Mouse (Mus musculus) CH12.LX (cell line): Measurements from ENCODE around the gene 1110008L16Rik. TPM values are rescaled to one million over a fixed set of nuclear protein-coding genes. Genes with fewer than 3 reads are reported as not detected.
"Not testable (repeated sequence)": the region's sequence is repeated elsewhere in the genome, so short reads cannot be mapped to it uniquely, and the experiment has no call there.

Experiments used
- DNase-seq: peaks from one replicate; pipeline ENCODE4 v3.0.0-alpha.2; 2013; ENCODE audit errors: extremely low read depth
- H3K27ac ChIP-seq: 2 replicates; pipeline ENCODE4 v1.5.1; 2012; ENCODE audit warnings: low read depth, mild to moderate bottlenecking, control low read depth, moderate library complexity; ENCODE audit not compliant: insufficient read depth
- H3K27me3 ChIP-seq: replicated peaks from 2 replicates; pipeline ENCODE3; 2012; ENCODE audit warnings: inconsistent platforms
- H3K36me3 ChIP-seq, 2 experiments: replicated peaks in 1 of 2; 2 replicates each; pipeline versions ENCODE3 to v1.6.1; 2012; ENCODE audit warnings: inconsistent platforms in 1 of 2, low read length in 1 of 2, mild to moderate bottlenecking in 1 of 2, mixed read lengths in 1 of 2, moderate library complexity in 1 of 2; ENCODE audit not compliant: control insufficient read depth in 1 of 2, insufficient read depth in 1 of 2
- H3K4me1 ChIP-seq, 2 experiments: 2 replicates each; pipeline ENCODE4 v1.6.1; 2012; ENCODE audit warnings: inconsistent platforms in 1 of 2, moderate library complexity in 1 of 2; ENCODE audit not compliant: insufficient read depth in 2 of 2, control insufficient read depth in 1 of 2
- H3K4me2 ChIP-seq: 2 replicates; pipeline ENCODE4 v1.6.1; 2012; ENCODE audit warnings: low read depth, mild to moderate bottlenecking, control low read depth; ENCODE audit not compliant: poor library complexity, insufficient read depth, severe bottlenecking
- H3K4me3 ChIP-seq, 3 experiments: fragments of 150-350 bp in 1 of 3; sonication (generic) in 1 of 3; replicated peaks in 1 of 3; 2 replicates each; pipeline versions ENCODE3 to v1.5.1; 2011 to 2012; ENCODE audit warnings: low read depth in 2 of 3, low read length in 2 of 3, mild to moderate bottlenecking in 2 of 3, moderate library complexity in 2 of 3, control low read depth in 1 of 3, improper control_type of control experiment in 1 of 3, inconsistent platforms in 1 of 3, mixed read lengths in 1 of 3; ENCODE audit not compliant: poor library complexity in 1 of 3
- H3K79me2 ChIP-seq: replicated peaks from 2 replicates; pipeline ENCODE4 v1.6.1; 2012; ENCODE audit warnings: mild to moderate bottlenecking, moderate library complexity; ENCODE audit not compliant: control insufficient read depth, poor library complexity, insufficient read depth, severe bottlenecking; ENCODE audit errors: extremely low read depth
- H3K9ac ChIP-seq: 2 replicates; pipeline ENCODE4 v1.6.1; 2012; ENCODE audit warnings: low read depth, mild to moderate bottlenecking, control low read depth, moderate library complexity; ENCODE audit not compliant: insufficient read depth
- H3K9me3 ChIP-seq: replicated peaks from 2 replicates; pipeline ENCODE3; 2012; ENCODE audit warnings: low read length, inconsistent platforms, mixed read lengths
- BHLHE40 ChIP-seq: IDR thresholded peaks from 2 replicates; pipeline ENCODE4 v1.6.1; 2011; ENCODE audit warnings: mild to moderate bottlenecking, low read depth, low read length, improper control_type of control experiment
- CHD1 ChIP-seq: IDR thresholded peaks from 2 replicates; pipeline ENCODE4 v1.6.1; 2012; ENCODE audit warnings: low read depth, low read length, improper control_type of control experiment, inconsistent platforms
- CTCF ChIP-seq, 2 experiments: IDR thresholded peaks in 1 of 2; conservative IDR thresholded peaks in 1 of 2; 2 replicates each; pipeline ENCODE4 v1.5.1; 2011 to 2012; ENCODE audit warnings: low read depth in 2 of 2, low read length in 2 of 2, improper control_type of control experiment in 1 of 2, inconsistent platforms in 1 of 2, mild to moderate bottlenecking in 1 of 2, moderate library complexity in 1 of 2
- ELF1 ChIP-seq: IDR thresholded peaks from 2 replicates; pipeline ENCODE4 v1.6.1; 2014; ENCODE audit warnings: low read depth, mild to moderate bottlenecking, inconsistent platforms, low read length, improper control_type of control experiment
- EP300 ChIP-seq: IDR thresholded peaks from 2 replicates; pipeline ENCODE4 v1.6.1; 2011; ENCODE audit warnings: low read length, improper control_type of control experiment
- GABPA ChIP-seq: IDR thresholded peaks from 2 replicates; pipeline ENCODE4 v1.6.1; 2012; ENCODE audit warnings: low read depth, low read length, improper control_type of control experiment, inconsistent platforms; ENCODE audit not compliant: insufficient replicate concordance
- HCFC1 ChIP-seq: IDR thresholded peaks from 2 replicates; pipeline ENCODE4 v1.6.1; 2012; ENCODE audit warnings: low read depth, mild to moderate bottlenecking, inconsistent platforms, low read length, improper control_type of control experiment
- IRF4 ChIP-seq: IDR thresholded peaks from 2 replicates; pipeline ENCODE4 v1.6.1; 2014; ENCODE audit warnings: low read depth, mild to moderate bottlenecking, inconsistent platforms, low read length, improper control_type of control experiment
- JUND ChIP-seq: conservative IDR thresholded peaks from 2 replicates; pipeline ENCODE4 v1.6.1; 2011; ENCODE audit warnings: low read depth, low read length, improper control_type of control experiment
- KAT2A ChIP-seq: IDR thresholded peaks from 2 replicates; pipeline ENCODE4 v1.6.1; 2012; ENCODE audit warnings: low read length, improper control_type of control experiment, inconsistent platforms; ENCODE audit not compliant: insufficient replicate concordance
- MAFK ChIP-seq: IDR thresholded peaks from 2 replicates; pipeline ENCODE4 v1.6.1; 2011; ENCODE audit warnings: low read length, improper control_type of control experiment; ENCODE audit not compliant: insufficient replicate concordance
- MAX ChIP-seq: IDR thresholded peaks from 2 replicates; pipeline ENCODE4 v1.6.1; 2011; ENCODE audit warnings: low read length, improper control_type of control experiment
- MEF2A ChIP-seq: IDR thresholded peaks from 2 replicates; pipeline ENCODE4 v1.6.1; 2014; ENCODE audit warnings: low read depth, mild to moderate bottlenecking, inconsistent platforms, low read length, improper control_type of control experiment, borderline replicate concordance
- POLR2A ChIP-seq: IDR thresholded peaks from 2 replicates; pipeline ENCODE4 v1.6.1; 2011; ENCODE audit warnings: low read depth, mild to moderate bottlenecking, improper control_type of control experiment, low read length
- POLR2AphosphoS2 ChIP-seq: IDR thresholded peaks from 2 replicates; pipeline ENCODE4 v1.6.1; 2011; ENCODE audit warnings: low read depth, low read length, improper control_type of control experiment
- RAD21 ChIP-seq: IDR thresholded peaks from 2 replicates; pipeline ENCODE4 v1.6.1; 2011; ENCODE audit warnings: low read depth, mild to moderate bottlenecking, low read length, improper control_type of control experiment, moderate library complexity
- SIN3A ChIP-seq: IDR thresholded peaks from 2 replicates; pipeline ENCODE4 v1.6.1; 2012; ENCODE audit warnings: low read length, improper control_type of control experiment, inconsistent platforms
- SMC3 ChIP-seq: IDR thresholded peaks from 2 replicates; pipeline ENCODE4 v1.6.1; 2011; ENCODE audit warnings: low read depth, low read length, improper control_type of control experiment
- TBP ChIP-seq: conservative IDR thresholded peaks from 2 replicates; pipeline ENCODE4 v1.6.1; 2011; ENCODE audit warnings: low read depth, low read length, improper control_type of control experiment
- TCF12 ChIP-seq: IDR thresholded peaks from 2 replicates; pipeline ENCODE4 v1.6.1; 2014; ENCODE audit warnings: low read depth, mild to moderate bottlenecking, inconsistent platforms, low read length, improper control_type of control experiment
- USF2 ChIP-seq: conservative IDR thresholded peaks from 2 replicates; pipeline ENCODE4 v1.6.1; 2011; ENCODE audit warnings: low read depth, low read length, improper control_type of control experiment
- ZC3H11A ChIP-seq: IDR thresholded peaks from 2 replicates; pipeline ENCODE4 v1.6.1; 2012; ENCODE audit warnings: low read depth, mild to moderate bottlenecking, inconsistent platforms, low read length, improper control_type of control experiment
- dilution Hi-C: fragments of 300-500 bp; cut with MboI; formaldehyde crosslinking; loops from 2 replicates; pipeline ENCODE4 v1.14.3; 2020; ENCODE audit warnings: low sequenced_read_pairs; ENCODE audit not compliant: extremely low pct_unique_long_range_greater_than_20kb, extremely low pct_ligation_motif_present
- in situ Hi-C: fragments of 300-500 bp; cut with MboI; formaldehyde crosslinking; loops from 3 replicates; pipeline ENCODE4 v1.14.3; 2019; ENCODE audit warnings: low sequenced_read_pairs, low pct_ligation_motif_present, low pct_unique_long_range_greater_than_20kb, mixed read lengths
- polyA plus RNA-seq: library from polyadenylated mRNA; unstranded; fragments of >175 nt; gene quantifications from 2 replicates; pipeline ENCODE4 v1.2.1, GENCODE M21; 2012; ENCODE audit warnings: low read depth; ENCODE audit not compliant: insufficient read length
- total RNA-seq, 2 experiments: library from RNA; depleted of rRNA; stranded (reverse); fragments of 300-350 nt in 1 of 2; fragments of >200 nt in 1 of 2; gene quantifications; 2 replicates each; pipeline ENCODE4 v1.2.3; 2012 to 2014

Gene 1110008L16Rik
- total and polyA plus RNA-seq, 3 experiments = 25.7 to 32.6 (median 28.9) TPM

- no peak for TF ChIP-seq GABPA
- TF ChIP-seq TCF12 = peak; percentile 71; the same call in 1 of the 2 replicates
- TF ChIP-seq ZC3H11A = no peak
- no peak for TF ChIP-seq CTCF (conservative IDR thresholded peaks at IDR 0.05 in 1 of 2, IDR thresholded peaks at IDR 0.05 in 1 of 2; ENCODE audit: low read depth in 2 of 2, low read length in 2 of 2)
- peak; percentile 88 for TF ChIP-seq SIN3A
- TF ChIP-seq IRF4 = peak; percentile 91
- no peak for TF ChIP-seq CHD1
- TF ChIP-seq SMC3 = peak; percentile 2
- peak; percentile 13; the same call in 1 of the 2 replicates for TF ChIP-seq ELF1
- TF ChIP-seq JUND = peak; percentile 83; the same call in 1 of the 2 replicates
- TF ChIP-seq KAT2A = no peak
- peak; percentile 63 for TF ChIP-seq USF2
- peak; percentile 93 for TF ChIP-seq EP300
- no peak for TF ChIP-seq TBP
- no peak for TF ChIP-seq POLR2AphosphoS2
These were observed 93.6 kb downstream of the 1110008L16Rik start (continued) for GRCm38 (mm10) chr12:55392733-55393577.

- H3K36me3 ChIP-seq, H3K9ac ChIP-seq, in situ Hi-C loops, H3K4me3 ChIP-seq, H3K27ac ChIP-seq, DNase-seq, dilution Hi-C loops, H3K9me3 ChIP-seq, H3K4me2 ChIP-seq, H3K27me3 ChIP-seq: not testable (repeated sequence)
- Histone ChIP-seq H3K79me2 (peaks cover 16% of the 10 kb centered on the region), H3K4me1 (peaks cover 27 to 65% of the 10 kb centered on the region in 2 experiments)
These were observed 96.2 kb downstream of the 1110008L16Rik start for GRCm38 (mm10) chr12:55395601-55396000.

GRCm38 (mm10) chr12:55396536-55396935, 97.2 kb downstream of the 1110008L16Rik start:
- Histone ChIP-seq H3K9me3 (no peaks in the 10 kb centered on the region), H3K4me1 (peaks cover 22 to 60% of the 10 kb centered on the region in 2 experiments), H3K79me2 (peaks cover 23% of the 10 kb centered on the region), H3K36me3 (peaks cover 0 to 5% of the 10 kb centered on the region in 2 experiments), H3K9ac (no peak overlapping the region), H3K4me3 (no peak overlapping the region), H3K4me2 (no peak overlapping the region), H3K27ac (peak overlapping the region; percentile 32), H3K27me3 (no peaks in the 10 kb centered on the region)
- in situ Hi-C loops = no loop called here
- TF ChIP-seq KAT2A = no peak
- TF ChIP-seq TBP = no peak
- no peak for TF ChIP-seq MAX
- no peak for TF ChIP-seq USF2
- TF ChIP-seq CHD1 = no peak
- no peak for TF ChIP-seq BHLHE40
- no peak for TF ChIP-seq RAD21
- TF ChIP-seq MEF2A = no peak
- TF ChIP-seq HCFC1 = no peak
- TF ChIP-seq SMC3 = no peak
- TF ChIP-seq POLR2A = no peak
- no peak for TF ChIP-seq MAFK
- no peak for TF ChIP-seq TCF12
- no peak for TF ChIP-seq SIN3A
- TF ChIP-seq EP300 = no peak
- dilution Hi-C loops = no loop called here
- no peak for DNase-seq
